Mouse (Mus musculus) T-helper 2 cell (primary cell): ENCODE data around the gene Tnfsf9.
"Not testable (repeated sequence)": the region's sequence is repeated elsewhere in the genome, so short reads cannot be mapped to it uniquely, and the experiment has no call there.

ENCODE experiments used
- in situ Hi-C: fragments of 300-600 bp; cut with MboI, MseI; formaldehyde crosslinking; loops from one replicate; pipeline ENCODE4 v1.15.1; 2025; ENCODE audit warnings: high pct_unique_total_duplicates

Gene Tnfsf9

GRCm38 (mm10) chr17:57134021-57134420, 28.9 kb downstream of the Tnfsf9 start:
- in situ Hi-C loops = not testable (repeated sequence)

DNA sequence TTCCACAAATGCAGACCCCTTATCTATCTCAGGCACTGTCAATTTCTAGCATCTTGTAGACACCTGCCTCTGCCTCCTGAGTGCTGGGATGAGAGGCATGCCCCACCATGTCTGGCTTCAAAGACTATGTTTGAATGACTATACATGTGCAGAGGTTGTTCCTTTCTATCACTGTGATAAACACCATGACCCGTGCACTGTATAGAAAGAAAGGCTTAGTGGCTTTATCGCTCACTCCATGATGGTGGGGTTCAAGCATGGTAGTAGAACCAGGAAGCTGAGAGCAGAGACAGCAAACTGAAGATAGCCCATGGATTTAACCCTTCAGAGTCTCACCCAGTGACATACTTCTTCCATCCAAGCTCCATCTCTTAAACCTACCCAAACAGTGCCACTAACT, 29.6 kb downstream of the Tnfsf9 start:
- in situ Hi-C loops = no loop called here

DNA sequence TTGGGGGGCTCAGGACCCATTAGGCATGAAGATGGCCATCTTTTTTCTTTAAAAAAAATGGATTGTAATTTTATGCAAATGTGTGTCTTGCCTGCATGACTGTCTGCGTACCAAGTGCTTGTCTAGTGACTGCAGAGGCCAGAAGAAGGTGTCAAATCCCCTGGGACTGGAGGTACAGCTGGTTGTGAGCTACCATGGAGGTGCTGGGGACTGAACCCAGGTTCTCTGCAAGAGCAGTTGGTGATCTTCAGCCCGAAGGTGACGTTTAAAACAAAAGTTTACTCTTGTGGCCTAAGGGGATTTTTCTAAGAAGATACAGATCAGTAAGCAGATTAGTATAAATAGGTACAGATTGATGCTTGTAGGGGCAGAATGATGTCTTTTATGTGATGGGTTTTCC, 30.5 kb downstream of the Tnfsf9 start:
- in situ Hi-C loops = no loop called here

- in situ Hi-C loops = no loop called here
Measured at GRCm38 (mm10) chr17:57138676-57139075, 33.6 kb downstream of the Tnfsf9 start.

DNA sequence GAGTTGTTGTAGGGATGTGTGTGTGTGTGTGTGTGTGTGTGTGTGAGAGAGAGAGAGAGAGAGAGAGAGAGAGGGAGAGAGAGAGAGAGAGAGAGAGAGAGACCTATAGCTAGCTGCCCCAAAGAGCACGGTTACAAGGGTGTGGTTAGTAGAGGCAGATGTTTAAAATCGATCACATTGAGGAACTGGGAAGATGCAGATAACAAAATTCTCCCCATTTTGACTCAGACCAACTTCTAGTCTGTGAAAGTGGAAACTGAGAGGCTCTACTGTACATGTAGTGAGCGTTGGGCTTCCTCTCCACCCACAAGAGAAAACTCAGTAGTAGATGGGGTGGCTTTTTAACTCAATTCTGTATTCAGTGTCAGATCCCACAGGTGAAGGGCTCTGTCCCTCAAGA, 34.6 kb downstream of the Tnfsf9 start:
- in situ Hi-C loops = no loop called here

DNA sequence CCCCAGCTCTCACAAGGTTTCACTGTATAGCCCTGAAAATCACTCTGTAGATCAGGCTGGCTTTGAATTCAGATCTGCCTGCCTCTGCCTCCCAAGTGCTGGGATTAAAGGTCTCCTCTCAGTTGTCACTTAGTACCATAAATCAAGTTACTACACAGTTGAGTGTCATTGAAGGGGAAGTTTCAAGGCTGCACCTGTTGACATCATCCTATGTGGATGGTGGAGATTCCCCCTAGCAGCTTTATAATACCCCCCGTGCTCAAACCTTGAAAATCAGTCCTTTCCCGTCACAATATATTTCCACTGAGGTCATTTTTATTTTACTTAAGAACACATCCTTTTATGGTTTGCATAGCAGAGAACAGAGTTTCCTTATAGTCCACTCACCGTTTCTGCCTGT, 38.6 kb downstream of the Tnfsf9 start:
- in situ Hi-C loops = no loop called here

- in situ Hi-C loops = no loop called here
Measured at GRCm38 (mm10) chr17:57145115-57145514, 40.0 kb downstream of the Tnfsf9 start.

DNA sequence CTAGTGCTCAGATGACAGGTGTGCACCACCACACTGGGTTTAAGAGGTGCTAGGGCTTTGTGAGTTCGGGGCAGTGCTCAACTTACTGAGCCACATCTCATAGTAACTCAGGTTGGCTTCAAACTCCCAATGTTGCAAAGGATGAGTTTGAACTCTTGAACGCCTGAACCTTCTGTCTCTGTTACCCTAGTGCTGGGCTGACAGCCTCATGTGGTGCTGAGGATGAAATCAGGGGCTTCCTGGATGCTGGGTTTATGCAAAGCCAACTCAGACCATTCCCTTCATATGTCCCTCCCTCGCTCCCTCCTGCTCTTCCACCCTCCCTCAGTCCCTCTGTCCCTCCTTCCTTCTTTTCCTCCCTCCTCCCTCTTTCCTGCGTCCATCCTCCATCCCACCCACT, 43.2 kb downstream of the Tnfsf9 start:
- in situ Hi-C loops = no loop called here

DNA sequence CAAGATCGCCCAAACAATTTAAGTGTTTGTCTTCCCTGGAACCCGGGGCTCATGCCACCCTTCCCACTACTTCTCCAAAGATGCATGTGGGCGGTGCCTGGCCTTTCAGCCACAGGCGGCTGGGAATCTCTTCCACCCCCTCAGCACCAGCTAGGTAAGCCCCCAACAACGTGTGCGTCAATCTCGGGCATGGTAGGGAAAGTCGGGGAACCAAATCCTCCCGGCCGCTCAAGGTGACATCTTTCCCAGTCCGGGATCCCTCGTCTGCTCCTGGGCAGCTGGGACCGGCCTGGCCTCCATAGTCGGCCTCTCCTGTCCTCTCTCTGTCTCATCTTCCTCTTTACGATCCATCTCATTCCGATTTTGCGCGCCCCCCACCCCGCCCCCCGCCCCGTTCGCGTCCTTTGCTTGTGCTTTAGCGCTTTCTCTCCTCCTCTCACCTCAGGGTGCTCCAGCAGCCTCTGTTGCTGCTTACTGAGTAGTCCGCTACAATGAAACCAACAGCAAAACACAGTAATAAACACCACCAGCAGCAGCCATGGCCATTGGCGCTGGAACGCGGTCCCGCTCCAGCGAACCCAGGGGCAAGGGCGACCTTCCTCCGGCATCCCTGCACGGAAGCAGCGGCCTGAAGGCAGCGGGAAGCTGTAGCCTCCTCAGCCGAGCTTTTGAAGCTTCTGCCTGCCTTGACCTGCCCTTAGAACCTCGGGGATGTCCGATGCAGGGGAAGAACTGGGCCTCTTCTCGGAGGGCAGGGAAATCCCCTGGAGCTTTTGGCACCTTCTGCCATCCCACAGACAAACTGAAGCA, 44.1 kb downstream of the Tnfsf9 start, which contains the start of gene Cd70:
Cd70 (minus strand) TSS at position 784 of the 810 bp plus-strand sequence.
- in situ Hi-C loops = no loop called here

DNA sequence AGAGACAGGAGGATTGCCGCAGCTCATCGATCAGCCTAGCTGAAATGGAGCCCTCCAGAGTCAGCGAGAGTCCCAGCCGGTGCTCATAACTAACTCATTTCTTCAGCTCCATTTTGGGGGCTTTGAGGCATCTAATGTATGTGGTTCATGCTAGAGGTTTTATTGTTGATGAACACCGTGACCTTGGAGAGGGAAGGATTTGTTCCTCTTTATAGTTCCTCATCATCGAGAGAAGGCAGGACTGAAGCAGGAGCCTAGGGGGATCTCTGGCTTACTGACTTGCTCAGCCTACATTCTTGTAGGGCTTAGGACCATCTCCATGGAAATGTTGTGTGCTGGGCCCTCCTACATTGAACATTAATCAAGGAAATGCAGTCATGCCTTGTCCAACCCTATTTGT, 47.9 kb downstream of the Tnfsf9 start:
- in situ Hi-C loops = no loop called here

GRCm38 (mm10) chr17:57153787-57154186, 48.7 kb downstream of the Tnfsf9 start:
- in situ Hi-C loops = no loop called here
